Comparison of ENCODE assay signal across 19 mouse cellular contexts in genomic region chr8:60860749-60861148, GRCm38 (mm10).
"Had no signal": no experiment of that assay in that cellular context is flagged by ENCODE, and none has a peak within 500 bp of the region (broad histone marks: within the 10 kb centered on the region; RNA-seq: fewer than 3 reads in every experiment).

No protein-coding gene starts in this region.

- H3K27me3 ChIP-seq: lung, embryonic 15.5 days; megakaryocyte, embryonic 14.5 days; neural tube, embryonic 13.5 days had no signal

- H3K27ac ChIP-seq: lung, embryonic 15.5 days; neural tube, embryonic 13.5 days had no signal

- H3K36me3 ChIP-seq: liver, embryonic 15.5 days; lung, embryonic 15.5 days; neural tube, embryonic 13.5 days had no signal

- H3K9me3 ChIP-seq: liver, embryonic 15.5 days; lung, embryonic 15.5 days; megakaryocyte, embryonic 14.5 days; neural tube, embryonic 13.5 days had no signal

- H3K4me3 ChIP-seq: lung, embryonic 15.5 days; neural tube, embryonic 13.5 days had no signal

- ATAC-seq: lung, postnatal 0 days had no signal

- H3K9ac ChIP-seq: liver, embryonic 15.5 days; liver, postnatal 0 days; lung, embryonic 15.5 days; neural tube, embryonic 13.5 days had no signal

- H3K4me2 ChIP-seq: lung, embryonic 15.5 days; midbrain, embryonic 11.5 days; neural tube, embryonic 13.5 days had no signal

- DNase-seq: liver, postnatal 0 days; lung, adult 2 months; lung, postnatal 14 days; lung, postnatal 36 days; midbrain, embryonic 14.5 days; retina, postnatal 1 day; right cerebral cortex, adult 18-20 months; right cerebral cortex, postnatal 25 days; right cerebral cortex, postnatal 4 days; spleen, adult 18-20 months; thymus, adult 18-20 months; thymus, postnatal 14 days; thymus, postnatal 36 days had no signal

- H3K4me1 ChIP-seq: lung, embryonic 15.5 days; neural tube, embryonic 13.5 days had no signal
